Mouse (Mus musculus): ENCODE measurements at regions not wholly inside any gene's neighbourhood (a gene's known extent, or its start where the extent isn't known, plus 50 kb on each side); places are given as distances from the start of the nearest gene placed in this dataset.
A peak's percentile ranks its signal among the peaks of the same experiment; 100 is the strongest.

- peak; percentile 2 for DNase-seq (ENCODE audit: low read depth, low spot score)
Measured at GRCm38 (mm10) chr10:51792030-51792429, 114.5 kb downstream of the Rfx6 start.

- no peak for DNase-seq (ENCODE audit: low read depth, low spot score)
Measured at GRCm38 (mm10) chr10:51793876-51794275, 116.3 kb downstream of the Rfx6 start.

GRCm38 (mm10) chr10:51816626-51817025 lies 139.1 kb downstream of the Rfx6 start:
- DNase-seq (ENCODE audit: low read depth, low spot score), result no peak

- DNase-seq (ENCODE audit: low read depth, low spot score), result no peak
Measured at GRCm38 (mm10) chr10:51823900-51824299, 146.3 kb downstream of the Rfx6 start.

GRCm38 (mm10) chr10:51826431-51826964 lies 148.9 kb downstream of the Rfx6 start:
- DNase-seq (ENCODE audit: low read depth, low spot score), result no peak

- DNase-seq (ENCODE audit: low read depth, low spot score), result no peak
Measured at GRCm38 (mm10) chr10:51832459-51832858, 154.9 kb downstream of the Rfx6 start.

- no peak for DNase-seq (ENCODE audit: low read depth, low spot score)
Measured at GRCm38 (mm10) chr10:51843099-51843498, 165.5 kb downstream of the Rfx6 start.

GRCm38 (mm10) chr10:51846287-51846686 lies 168.7 kb downstream of the Rfx6 start:
- no peak for DNase-seq (ENCODE audit: low read depth, low spot score)

GRCm38 (mm10) chr10:51869409-51869808 lies 152.9 kb upstream of the Vgll2 start:
- DNase-seq (ENCODE audit: low read depth, low spot score), result no peak

GRCm38 (mm10) chr10:51911066-51911691 lies 111.1 kb upstream of the Vgll2 start:
- no peak for DNase-seq (ENCODE audit: low read depth, low spot score)

GRCm38 (mm10) chr10:51912096-51912495 lies 110.2 kb upstream of the Vgll2 start:
- DNase-seq (ENCODE audit: low read depth, low spot score), result no peak

- DNase-seq (ENCODE audit: low read depth, low spot score), result no peak
Measured at GRCm38 (mm10) chr10:51926644-51927043, 95.7 kb upstream of the Vgll2 start.

- no peak for DNase-seq (ENCODE audit: low read depth, low spot score)
Measured at GRCm38 (mm10) chr10:51929341-51929740, 93.0 kb upstream of the Vgll2 start.

GRCm38 (mm10) chr10:51930266-51930665 lies 92.0 kb upstream of the Vgll2 start:
- no peak for DNase-seq (ENCODE audit: low read depth, low spot score)

- no peak for DNase-seq (ENCODE audit: low read depth, low spot score)
Measured at GRCm38 (mm10) chr10:51930696-51931095, 91.6 kb upstream of the Vgll2 start.

- no peak for DNase-seq (ENCODE audit: low read depth, low spot score)
Measured at GRCm38 (mm10) chr10:51935482-51935881, 86.8 kb upstream of the Vgll2 start.

GRCm38 (mm10) chr10:51941192-51941591 lies 81.1 kb upstream of the Vgll2 start:
- no peak for DNase-seq (ENCODE audit: low read depth, low spot score)

GRCm38 (mm10) chr10:51945701-51946100 lies 76.6 kb upstream of the Vgll2 start:
- DNase-seq (ENCODE audit: low read depth, low spot score), result no peak

- DNase-seq (ENCODE audit: low read depth, low spot score), result no peak
Measured at GRCm38 (mm10) chr10:51946189-51946588, 76.1 kb upstream of the Vgll2 start.

- DNase-seq (ENCODE audit: low read depth, low spot score), result no peak
Measured at GRCm38 (mm10) chr10:51946881-51947280, 75.4 kb upstream of the Vgll2 start.

GRCm38 (mm10) chr10:51950016-51950415 lies 72.3 kb upstream of the Vgll2 start:
- no peak for DNase-seq (ENCODE audit: low read depth, low spot score)

- DNase-seq (ENCODE audit: low read depth, low spot score), result no peak
Measured at GRCm38 (mm10) chr10:51952021-51952420, 70.3 kb upstream of the Vgll2 start.

GRCm38 (mm10) chr10:51956493-51956892 lies 65.8 kb upstream of the Vgll2 start:
- DNase-seq (ENCODE audit: low read depth, low spot score), result no peak

- no peak for DNase-seq (ENCODE audit: low read depth, low spot score)
Measured at GRCm38 (mm10) chr10:51961497-51961896, 60.8 kb upstream of the Vgll2 start.
